Mouse (Mus musculus): ENCODE measurements around the gene Trir. TPM values are rescaled to one million over a fixed set of nuclear protein-coding genes. Genes with fewer than 3 reads are reported as not detected.

Gene Trir
- polyA plus RNA-seq, 1 experiment from 2014 or later = 140 TPM

GRCm38 (mm10) chr8:85033867-85034266 is 7.2 kb downstream of the Trir start:
- Histone ChIP-seq H3K36me3 (peaks cover 53% of the 10 kb centered on the region), H3K27ac (replicated peaks) (no peak overlapping the region), H3K9me3 (replicated peaks) (no peaks in the 10 kb centered on the region), H3K27me3 (ENCODE audit: low read depth, poor library complexity, severe bottlenecking) (no peaks in the 10 kb centered on the region), H3K4me3 (no peak overlapping the region), H3K4me1 (peaks cover 37% of the 10 kb centered on the region)
- DNase-seq (ENCODE audit: low spot score) = no peak
- WGBS = 71% methylated on average over 1 of the region's 1 CpGs

GRCm38 (mm10) chr8:85034764-85035163 is 8.1 kb downstream of the Trir start:
- H3K9me3 ChIP-seq (replicated peaks) = no peaks in the 10 kb centered on the region
- peaks cover 38% of the 10 kb centered on the region for H3K4me1 ChIP-seq
- H3K27ac ChIP-seq (replicated peaks) = 0 out of 2 replicates have a peak overlapping the region, but pooled peaks have one; percentile 17
- peak overlapping the region; percentile 76 for H3K4me3 ChIP-seq
- peak; percentile 75 for DNase-seq (ENCODE audit: low spot score)
- WGBS = 4% methylated on average over 13 of the region's 13 CpGs
- H3K36me3 ChIP-seq = peaks cover 49% of the 10 kb centered on the region
- no peaks in the 10 kb centered on the region for H3K27me3 ChIP-seq (ENCODE audit: low read depth, poor library complexity, severe bottlenecking)

- DNase-seq (ENCODE audit: low spot score) = no peak
- 8% methylated on average over 12 of the region's 12 CpGs for WGBS
- H3K27me3 ChIP-seq (ENCODE audit: low read depth, poor library complexity, severe bottlenecking) = no peaks in the 10 kb centered on the region
- no peaks in the 10 kb centered on the region for H3K9me3 ChIP-seq (replicated peaks)
- peak overlapping the region; percentile 99 for H3K27ac ChIP-seq (replicated peaks)
- H3K4me1 ChIP-seq = peaks cover 38% of the 10 kb centered on the region
- H3K36me3 ChIP-seq = peaks cover 49% of the 10 kb centered on the region
- peak overlapping the region; percentile 76 for H3K4me3 ChIP-seq
Measured at GRCm38 (mm10) chr8:85035165-85035727, 8.6 kb downstream of the Trir start.

- DNase-seq (ENCODE audit: low spot score) = peak; percentile 40
- H3K4me3 ChIP-seq = peak overlapping the region; percentile 76
- no peaks in the 10 kb centered on the region for H3K27me3 ChIP-seq (ENCODE audit: low read depth, poor library complexity, severe bottlenecking)
- no peaks in the 10 kb centered on the region for H3K9me3 ChIP-seq (replicated peaks)
- peaks cover 38% of the 10 kb centered on the region for H3K4me1 ChIP-seq
- peak overlapping the region; percentile 99 for H3K27ac ChIP-seq (replicated peaks)
- H3K36me3 ChIP-seq = peaks cover 49% of the 10 kb centered on the region
- WGBS = 1% methylated on average over 15 of the region's 15 CpGs
Measured at GRCm38 (mm10) chr8:85035728-85036310, 9.2 kb downstream of the Trir start.

- WGBS = 0% methylated on average over 9 of the region's 9 CpGs
Measured at GRCm38 (mm10) chr8:85036381-85036717, 9.7 kb downstream of the Trir start.

GRCm38 (mm10) chr8:85036718-85037365 is 10.2 kb downstream of the Trir start, which contains the start of gene Tnpo2:
Gene Tnpo2, plus strand, starts transcription at chr8:85036915.
- DNase-seq (ENCODE audit: low spot score) = peak; percentile 90
- Histone ChIP-seq H3K9me3 (replicated peaks) (no peaks in the 10 kb centered on the region), H3K4me1 (peaks cover 38% of the 10 kb centered on the region), H3K27me3 (ENCODE audit: low read depth, poor library complexity, severe bottlenecking) (no peaks in the 10 kb centered on the region), H3K36me3 (peaks cover 50% of the 10 kb centered on the region), H3K27ac (replicated peaks) (peak within 1 kb of the TSS; percentile 99), H3K4me3 (peak within 1 kb of the TSS; percentile 76)
- WGBS = under 1% methylated on average over 58 of the region's 59 CpGs

More at GRCm38 (mm10) chr8:85036381-85036717, 9.7 kb downstream of the Trir start:
- peaks cover 50% of the 10 kb centered on the region for H3K36me3 ChIP-seq
- peak overlapping the region; percentile 76 for H3K4me3 ChIP-seq
- DNase-seq (ENCODE audit: low spot score) = no peak
- H3K27ac ChIP-seq (replicated peaks) = peak overlapping the region; percentile 99
- peaks cover 38% of the 10 kb centered on the region for H3K4me1 ChIP-seq
- H3K27me3 ChIP-seq (ENCODE audit: low read depth, poor library complexity, severe bottlenecking) = no peaks in the 10 kb centered on the region
- no peaks in the 10 kb centered on the region for H3K9me3 ChIP-seq (replicated peaks)

GRCm38 (mm10) chr8:85037366-85037680 is 10.7 kb downstream of the Trir start:
- H3K4me3 ChIP-seq = peak overlapping the region; percentile 76
- no peak for DNase-seq (ENCODE audit: low spot score)
- peak overlapping the region; percentile 99 for H3K27ac ChIP-seq (replicated peaks)
- peaks cover 50% of the 10 kb centered on the region for H3K36me3 ChIP-seq
- WGBS = under 1% methylated on average over 14 of the region's 14 CpGs
- H3K9me3 ChIP-seq (replicated peaks) = no peaks in the 10 kb centered on the region
- H3K27me3 ChIP-seq (ENCODE audit: low read depth, poor library complexity, severe bottlenecking) = no peaks in the 10 kb centered on the region
- peaks cover 38% of the 10 kb centered on the region for H3K4me1 ChIP-seq

GRCm38 (mm10) chr8:85037681-85038531 is 11.3 kb downstream of the Trir start:
- DNase-seq (ENCODE audit: low spot score) = peak; percentile 68
- no peaks in the 10 kb centered on the region for H3K27me3 ChIP-seq (ENCODE audit: low read depth, poor library complexity, severe bottlenecking)
- H3K36me3 ChIP-seq = peaks cover 50% of the 10 kb centered on the region
- H3K9me3 ChIP-seq (replicated peaks) = no peaks in the 10 kb centered on the region
- peak overlapping the region; percentile 76 for H3K4me3 ChIP-seq
- H3K27ac ChIP-seq (replicated peaks) = peak overlapping the region; percentile 99
- 1% methylated on average over 57 of the region's 57 CpGs for WGBS
- H3K4me1 ChIP-seq = peaks cover 38% of the 10 kb centered on the region

- H3K4me1 ChIP-seq = peaks cover 10% of the 10 kb centered on the region
- DNase-seq (ENCODE audit: low spot score) = no peak
- H3K27me3 ChIP-seq (ENCODE audit: low read depth, poor library complexity, severe bottlenecking) = no peaks in the 10 kb centered on the region
- WGBS = 93% methylated on average over 6 of the region's 6 CpGs
- no peaks in the 10 kb centered on the region for H3K9me3 ChIP-seq (replicated peaks)
- no peak overlapping the region for H3K4me3 ChIP-seq
- peaks cover 93% of the 10 kb centered on the region for H3K36me3 ChIP-seq
- H3K27ac ChIP-seq (replicated peaks) = no peak overlapping the region
Measured at GRCm38 (mm10) chr8:85043619-85044018, 17.0 kb downstream of the Trir start.

- Histone ChIP-seq H3K9me3 (replicated peaks) (no peaks in the 10 kb centered on the region), H3K27me3 (ENCODE audit: low read depth, poor library complexity, severe bottlenecking) (no peaks in the 10 kb centered on the region), H3K4me3 (no peak overlapping the region), H3K36me3 (peaks cover 54% of the 10 kb centered on the region), H3K27ac (replicated peaks) (no peak overlapping the region), H3K4me1 (peaks cover 20% of the 10 kb centered on the region)
- 89% methylated on average over 7 of the region's 7 CpGs for WGBS
- no peak for DNase-seq (ENCODE audit: low spot score)
Measured at GRCm38 (mm10) chr8:85057367-85057766, 30.7 kb downstream of the Trir start.

- WGBS = under 1% methylated on average over 53 of the region's 53 CpGs
- no peaks in the 10 kb centered on the region for H3K27me3 ChIP-seq (ENCODE audit: low read depth, poor library complexity, severe bottlenecking)
- no peaks in the 10 kb centered on the region for H3K9me3 ChIP-seq (replicated peaks)
Measured at GRCm38 (mm10) chr8:85059879-85060616, 33.4 kb downstream of the Trir start, which contains the start of gene Fbxw9. Gene Fbxw9, plus strand, starts transcription at chr8:85060055.

GRCm38 (mm10) chr8:85062603-85063002 is 36.0 kb downstream of the Trir start:
- no peak for DNase-seq (ENCODE audit: low spot score)

More at GRCm38 (mm10) chr8:85059879-85060616, 33.4 kb downstream of the Trir start, which contains the start of gene Fbxw9:
- Histone ChIP-seq H3K4me1 (peaks cover 20% of the 10 kb centered on the region), H3K27ac (replicated peaks) (peak within 1 kb of the TSS; percentile 78), H3K36me3 (peaks cover 46% of the 10 kb centered on the region), H3K4me3 (peak within 1 kb of the TSS; percentile 93)
- peak; percentile 90 for DNase-seq (ENCODE audit: low spot score)

More at GRCm38 (mm10) chr8:85062603-85063002, 36.0 kb downstream of the Trir start:
- no peak overlapping the region for H3K27ac ChIP-seq (replicated peaks)
- WGBS = 97% methylated on average over 4 of the region's 4 CpGs
- no peaks in the 10 kb centered on the region for H3K27me3 ChIP-seq (ENCODE audit: low read depth, poor library complexity, severe bottlenecking)
- no peaks in the 10 kb centered on the region for H3K9me3 ChIP-seq (replicated peaks)
- H3K36me3 ChIP-seq = peaks cover 48% of the 10 kb centered on the region
- H3K4me1 ChIP-seq = peaks cover 20% of the 10 kb centered on the region
- no peak overlapping the region for H3K4me3 ChIP-seq

Data from midbrain, embryonic 10.5 days (tissue).